Mouse (Mus musculus): Measurements from ENCODE around the gene Pip5k1b. TPM values are rescaled to one million over a fixed set of nuclear protein-coding genes. Genes with fewer than 3 reads are reported as not detected.

Gene Pip5k1b
- polyA plus RNA-seq, 1 experiment from 2014 or later: 2.7 TPM

DNA sequence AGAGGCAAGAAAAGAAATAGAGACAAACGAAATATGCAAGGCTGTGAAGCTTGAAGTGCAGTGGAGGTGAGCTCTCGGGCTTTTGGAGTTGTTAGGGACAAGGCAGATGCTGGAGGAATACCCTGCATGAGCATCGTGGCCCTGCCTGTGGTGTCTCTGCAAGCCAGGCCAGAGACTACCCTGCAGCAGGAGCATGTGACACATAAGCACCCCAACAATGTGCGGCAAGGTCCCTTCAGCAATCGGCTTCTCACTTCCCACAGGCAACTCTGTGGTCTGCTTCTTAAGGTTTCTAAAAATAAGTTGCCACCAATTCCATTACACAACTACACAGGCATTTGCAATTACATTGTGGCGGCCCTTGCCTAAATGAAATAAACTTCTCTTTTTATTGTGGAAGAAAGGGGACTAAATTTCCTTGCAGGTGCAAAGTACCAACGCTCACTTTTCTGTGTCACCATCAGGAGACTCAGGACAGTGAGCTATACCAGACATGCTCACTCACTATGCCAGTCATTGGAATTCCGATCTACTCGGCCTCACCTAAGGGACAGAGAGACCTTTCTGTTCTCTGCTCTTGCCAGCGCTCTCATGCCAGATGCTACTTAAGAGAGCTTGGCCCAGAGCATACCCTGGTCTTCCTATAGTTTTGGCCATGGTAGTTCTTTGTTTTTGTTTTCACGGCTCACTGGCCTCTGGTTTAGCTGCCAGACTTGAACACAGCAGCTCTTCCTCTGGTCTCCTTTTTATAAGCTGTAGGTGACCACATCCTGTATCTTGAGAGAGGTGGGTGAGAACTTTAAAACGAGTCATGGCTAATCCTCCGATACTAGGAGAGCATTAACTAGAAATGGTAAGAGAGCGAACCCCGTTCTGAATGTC is 28.7 kb downstream of the Pip5k1b start:
- Histone ChIP-seq H3K4me2 (replicated peaks) (no peak overlapping the region), H3K27ac (replicated peaks) (no peak overlapping the region), H3K27me3 (no peaks in the 10 kb centered on the region), H3K4me1 (no peaks in the 10 kb centered on the region), H3K9me3 (no peaks in the 10 kb centered on the region), H3K36me3 (no peaks in the 10 kb centered on the region), H3K9ac (replicated peaks) (no peak overlapping the region), H3K4me3 (no peak overlapping the region)
- no peak for ATAC-seq (ENCODE audit: low FRiP score, low read depth)
- 85% methylated on average over 15 of the region's 15 CpGs for WGBS

DNA sequence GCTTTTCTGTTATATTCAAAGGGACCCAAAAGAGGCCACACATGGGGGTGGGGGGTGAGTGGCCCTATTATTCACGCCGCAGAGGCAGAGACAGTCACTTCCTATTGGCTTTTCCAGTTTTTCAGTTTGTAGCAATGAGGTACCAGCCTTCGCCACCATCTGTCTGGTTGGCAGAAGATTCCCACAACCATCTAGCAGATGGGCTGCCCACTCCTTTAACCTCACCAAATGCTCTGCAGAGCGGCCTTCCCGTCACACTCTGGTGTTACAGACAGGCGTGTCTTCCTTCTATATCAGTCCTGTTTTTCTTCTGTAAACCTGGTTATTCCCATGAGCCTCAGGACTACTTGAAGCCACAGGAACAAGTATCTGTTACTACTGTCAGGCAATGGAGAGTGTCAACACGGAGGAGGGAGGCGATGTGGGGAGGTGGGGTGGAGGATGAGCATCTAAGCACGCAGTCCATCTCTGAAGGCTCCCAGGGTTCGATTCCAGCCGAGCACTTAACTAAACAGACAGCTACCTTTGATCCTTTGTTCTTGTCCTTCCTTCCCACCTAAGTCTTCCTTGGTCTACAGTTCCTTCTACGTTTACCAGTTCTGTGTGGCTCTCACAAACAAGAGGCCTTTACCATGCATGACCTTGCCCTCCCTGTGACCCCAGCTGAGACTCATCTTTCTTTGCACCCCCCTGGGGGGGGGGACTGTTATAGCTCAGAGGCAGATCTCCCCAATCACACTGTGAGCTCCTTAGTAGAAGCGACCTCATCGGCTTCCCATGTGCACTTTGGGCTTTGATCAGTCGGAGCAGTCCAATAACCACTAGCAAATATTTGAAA is 32.0 kb downstream of the Pip5k1b start:
- no peak overlapping the region for H3K9ac ChIP-seq (replicated peaks)
- H3K36me3 ChIP-seq: no peaks in the 10 kb centered on the region
- no peak overlapping the region for H3K4me3 ChIP-seq
- no peak overlapping the region for H3K4me2 ChIP-seq (replicated peaks)
- no peaks in the 10 kb centered on the region for H3K27me3 ChIP-seq
- no peak for ATAC-seq (ENCODE audit: low FRiP score, low read depth)
- no peaks in the 10 kb centered on the region for H3K9me3 ChIP-seq
- H3K27ac ChIP-seq (replicated peaks): no peak overlapping the region
- WGBS: 77% methylated on average over 15 of the region's 15 CpGs
- H3K4me1 ChIP-seq: no peaks in the 10 kb centered on the region

- H3K27me3 ChIP-seq: no peaks in the 10 kb centered on the region; the same call in 1 of the 2 replicates
- 92% methylated on average over 7 of the region's 7 CpGs for WGBS
- H3K9me3 ChIP-seq: no peaks in the 10 kb centered on the region
- H3K27ac ChIP-seq (replicated peaks): no peak overlapping the region
- no peaks in the 10 kb centered on the region for H3K36me3 ChIP-seq
- no peak overlapping the region for H3K4me2 ChIP-seq (replicated peaks)
- no peak overlapping the region for H3K4me3 ChIP-seq
- no peaks in the 10 kb centered on the region for H3K4me1 ChIP-seq
- no peak for ATAC-seq (ENCODE audit: low FRiP score, low read depth)
- H3K9ac ChIP-seq (replicated peaks): no peak overlapping the region
Observed at GRCm38 (mm10) chr19:24521997-24522396, 33.7 kb downstream of the Pip5k1b start.

GRCm38 (mm10) chr19:24521146-24521545 is 34.5 kb downstream of the Pip5k1b start:
- H3K9me3 ChIP-seq: no peaks in the 10 kb centered on the region
- ATAC-seq (ENCODE audit: low FRiP score, low read depth): no peak
- H3K4me2 ChIP-seq (replicated peaks): no peak overlapping the region
- H3K4me1 ChIP-seq: no peaks in the 10 kb centered on the region
- WGBS: 82% methylated on average over 9 of the region's 9 CpGs
- H3K9ac ChIP-seq (replicated peaks): no peak overlapping the region
- H3K27ac ChIP-seq (replicated peaks): no peak overlapping the region
- H3K36me3 ChIP-seq: no peaks in the 10 kb centered on the region
- H3K27me3 ChIP-seq: no peaks in the 10 kb centered on the region; the same call in 1 of the 2 replicates
- H3K4me3 ChIP-seq: no peak overlapping the region

DNA sequence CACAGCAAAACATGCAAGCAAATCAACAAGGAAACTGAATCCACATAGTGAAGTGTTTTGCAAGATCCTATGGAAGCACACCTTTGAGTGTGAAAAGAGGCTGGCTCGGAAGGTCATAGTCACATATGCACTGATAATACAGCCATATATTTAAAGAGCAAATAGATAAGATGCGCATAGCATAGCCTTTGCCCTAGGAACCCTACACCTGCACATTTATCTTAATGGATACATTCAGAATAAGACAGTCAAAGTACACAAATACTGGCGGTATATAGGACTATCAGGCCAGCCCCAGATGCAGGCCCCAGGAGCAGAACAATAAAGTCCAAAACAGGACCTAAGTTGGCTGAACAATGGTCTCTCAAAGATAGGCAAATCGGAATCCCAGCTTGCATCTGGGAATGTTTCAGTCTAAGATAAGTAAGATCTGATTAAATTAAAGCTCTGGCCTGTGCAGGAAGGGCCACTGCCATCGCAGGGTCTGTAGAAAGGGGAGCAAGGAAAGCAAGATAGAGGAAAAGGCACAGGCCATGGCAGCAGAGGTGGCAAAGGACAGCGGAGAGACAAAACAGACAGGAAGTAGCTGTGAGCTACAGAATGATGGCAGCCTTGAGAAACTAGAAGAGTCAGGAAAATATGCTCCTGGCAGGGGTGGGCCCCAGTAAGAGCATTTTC is 35.8 kb downstream of the Pip5k1b start:
- 89% methylated on average over 6 of the region's 6 CpGs for WGBS
- Histone ChIP-seq H3K27me3 (no peaks in the 10 kb centered on the region; the same call in 1 of the 2 replicates), H3K27ac (replicated peaks) (no peak overlapping the region), H3K4me2 (replicated peaks) (no peak overlapping the region), H3K36me3 (no peaks in the 10 kb centered on the region), H3K9me3 (no peaks in the 10 kb centered on the region), H3K4me1 (no peaks in the 10 kb centered on the region), H3K9ac (replicated peaks) (no peak overlapping the region), H3K4me3 (no peak overlapping the region)
- ATAC-seq (ENCODE audit: low FRiP score, low read depth): no peak

DNA sequence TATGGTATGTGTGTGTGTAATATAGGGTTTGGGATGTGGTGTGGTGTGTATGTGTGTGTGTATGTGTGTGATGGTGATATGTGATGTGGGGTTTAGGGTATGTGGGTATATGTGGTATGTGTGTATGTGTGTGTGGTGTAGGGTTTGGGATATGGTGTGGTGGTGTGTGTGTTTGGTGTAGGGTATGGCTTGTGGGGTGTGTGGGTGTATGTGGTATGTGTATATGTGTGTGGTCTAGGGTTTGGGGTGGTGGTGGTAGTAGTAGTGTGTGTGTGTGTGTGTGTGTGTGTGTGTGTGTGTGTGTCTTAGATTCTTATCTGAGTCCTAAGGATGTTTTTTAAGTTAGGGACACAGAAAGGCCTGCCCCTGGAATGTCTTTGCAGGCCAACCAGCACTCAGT is 37.3 kb downstream of the Pip5k1b start:
- ATAC-seq (ENCODE audit: low FRiP score, low read depth): no peak
- H3K27ac ChIP-seq (replicated peaks): no peak overlapping the region
- no peaks in the 10 kb centered on the region for H3K4me1 ChIP-seq
- H3K4me3 ChIP-seq: no peak overlapping the region
- H3K9ac ChIP-seq (replicated peaks): no peak overlapping the region
- no peaks in the 10 kb centered on the region for H3K9me3 ChIP-seq
- H3K27me3 ChIP-seq: no peaks in the 10 kb centered on the region; the same call in 1 of the 2 replicates
- no peaks in the 10 kb centered on the region for H3K36me3 ChIP-seq
- H3K4me2 ChIP-seq (replicated peaks): no peak overlapping the region

DNA sequence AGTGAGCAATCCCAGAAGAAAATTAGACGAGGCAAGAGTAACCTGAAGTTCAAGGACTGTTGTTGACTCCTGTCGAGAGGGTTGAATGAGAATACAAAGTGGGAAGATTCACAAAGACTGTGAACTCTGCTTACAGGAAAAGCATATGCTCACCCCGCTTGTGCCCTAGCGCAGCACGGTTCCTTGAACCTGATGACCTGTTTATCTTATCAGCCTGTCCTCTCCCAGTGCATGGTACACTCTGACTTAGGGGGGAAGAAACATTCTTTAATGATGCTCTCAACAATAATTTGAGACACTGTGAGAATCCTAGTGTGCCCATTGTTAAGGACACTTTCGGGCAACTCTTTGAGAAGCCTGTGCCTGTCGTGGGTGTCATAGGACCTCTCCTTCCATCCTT is 38.6 kb downstream of the Pip5k1b start:
- H3K27ac ChIP-seq (replicated peaks): no peak overlapping the region
- H3K36me3 ChIP-seq: no peaks in the 10 kb centered on the region
- ATAC-seq (ENCODE audit: low FRiP score, low read depth): no peak
- H3K9me3 ChIP-seq: no peaks in the 10 kb centered on the region
- no peak overlapping the region for H3K4me3 ChIP-seq
- no peak overlapping the region for H3K4me2 ChIP-seq (replicated peaks)
- no peaks in the 10 kb centered on the region; the same call in 1 of the 2 replicates for H3K27me3 ChIP-seq
- no peak overlapping the region for H3K9ac ChIP-seq (replicated peaks)
- WGBS: 85% methylated on average over 7 of the region's 7 CpGs
- H3K4me1 ChIP-seq: no peaks in the 10 kb centered on the region

DNA sequence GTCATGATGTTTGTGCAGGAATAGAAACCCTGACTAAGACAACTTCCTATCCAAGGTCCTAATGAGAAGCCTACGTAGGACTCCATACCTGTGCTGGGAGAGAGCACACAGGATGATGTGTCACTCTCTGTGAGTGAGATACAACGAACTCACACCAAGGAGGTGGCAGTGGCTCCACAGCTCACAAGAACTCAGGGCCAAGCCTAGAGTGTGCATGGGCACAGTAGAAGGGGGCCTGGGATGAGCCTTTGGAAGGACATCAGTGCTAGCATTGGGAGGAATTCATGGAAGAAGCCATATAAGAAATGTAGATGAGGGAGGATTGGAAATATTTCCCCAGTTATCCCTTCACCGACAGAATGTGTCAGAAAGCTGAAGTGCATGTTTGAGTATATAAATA is 39.7 kb downstream of the Pip5k1b start:
- Histone ChIP-seq H3K4me2 (replicated peaks) (no peak overlapping the region), H3K4me3 (no peak overlapping the region), H3K27ac (replicated peaks) (no peak overlapping the region), H3K36me3 (no peaks in the 10 kb centered on the region), H3K9ac (replicated peaks) (no peak overlapping the region), H3K9me3 (no peaks in the 10 kb centered on the region), H3K4me1 (no peaks in the 10 kb centered on the region), H3K27me3 (no peaks in the 10 kb centered on the region; the same call in 1 of the 2 replicates)
- 98% methylated on average over 3 of the region's 3 CpGs for WGBS
- no peak for ATAC-seq (ENCODE audit: low FRiP score, low read depth)

- WGBS: 91% methylated on average over 15 of the region's 15 CpGs
- Histone ChIP-seq H3K27ac (replicated peaks) (no peak overlapping the region), H3K4me3 (no peak overlapping the region), H3K27me3 (no peaks in the 10 kb centered on the region; the same call in 1 of the 2 replicates), H3K4me2 (replicated peaks) (no peak overlapping the region), H3K9ac (replicated peaks) (no peak overlapping the region), H3K36me3 (no peaks in the 10 kb centered on the region), H3K9me3 (no peaks in the 10 kb centered on the region), H3K4me1 (no peaks in the 10 kb centered on the region)
- no peak for ATAC-seq (ENCODE audit: low FRiP score, low read depth)
Observed at GRCm38 (mm10) chr19:24514661-24515642, 40.7 kb downstream of the Pip5k1b start.

- no peaks in the 10 kb centered on the region for H3K36me3 ChIP-seq
- no peak overlapping the region for H3K4me2 ChIP-seq (replicated peaks)
- no peaks in the 10 kb centered on the region for H3K9me3 ChIP-seq
- H3K27ac ChIP-seq (replicated peaks): 0 out of 2 replicates have a peak overlapping the region, but pooled peaks have one; percentile 3
- no peak for ATAC-seq (ENCODE audit: low FRiP score, low read depth)
- H3K9ac ChIP-seq (replicated peaks): no peak overlapping the region
- peaks cover 5% of the 10 kb centered on the region for H3K27me3 ChIP-seq
- H3K4me3 ChIP-seq: no peak overlapping the region
- H3K4me1 ChIP-seq: peaks cover 8% of the 10 kb centered on the region
- 89% methylated on average over 20 of the region's 20 CpGs for WGBS
Observed at GRCm38 (mm10) chr19:24513105-24513843, 42.4 kb downstream of the Pip5k1b start.
